Mouse (Mus musculus): ENCODE measurements around the gene Igf2bp3. TPM values are rescaled to one million over a fixed set of nuclear protein-coding genes. Genes with fewer than 3 reads are reported as not detected.

Gene Igf2bp3
- total RNA-seq, 1 experiment from 2014 or later: 0.19 TPM

DNA sequence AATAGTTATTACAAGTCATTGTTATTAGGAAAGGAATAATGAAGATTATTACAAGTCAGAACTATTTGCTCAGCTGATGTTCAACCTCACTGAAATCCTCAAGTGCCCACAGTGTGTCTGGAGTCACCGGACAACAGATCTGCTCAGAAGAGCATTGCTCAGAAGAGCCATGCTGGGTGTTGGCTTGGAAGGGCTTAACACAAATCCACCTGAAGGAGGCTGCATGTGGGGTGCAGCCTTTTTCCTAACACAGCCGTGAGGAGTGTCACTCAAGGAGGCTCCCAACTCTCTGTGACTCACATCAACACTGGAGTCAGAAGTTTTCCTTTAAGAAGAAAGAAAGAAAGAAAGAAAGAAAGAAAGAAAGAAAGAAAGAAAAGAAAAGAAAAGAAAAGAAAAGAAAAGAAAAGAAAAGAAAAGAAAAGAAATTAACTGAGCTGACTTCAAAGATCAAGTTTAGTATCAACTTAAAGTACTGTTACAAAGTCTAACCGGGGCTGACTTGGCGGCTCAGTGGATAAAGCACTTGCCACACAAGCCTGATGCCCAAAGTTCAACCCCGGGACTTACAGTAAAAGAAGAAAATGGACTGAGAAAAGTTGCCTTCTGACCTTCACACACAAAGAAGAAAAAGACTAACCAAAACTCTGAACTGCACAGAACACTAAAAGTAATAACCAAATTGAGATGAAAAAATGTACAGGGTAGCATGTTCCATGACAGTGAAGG is 65.4 kb downstream of the Igf2bp3 start:
- ATAC-seq (replicated peaks; ENCODE audit: insufficient number of reproducible peaks, low FRiP score, low TSS enrichment, poor library complexity, severe bottlenecking): no peak

- no peak for ATAC-seq (replicated peaks; ENCODE audit: insufficient number of reproducible peaks, low FRiP score, low TSS enrichment, poor library complexity, severe bottlenecking)
Observed at GRCm38 (mm10) chr6:49148781-49149180, 66.0 kb downstream of the Igf2bp3 start.

DNA sequence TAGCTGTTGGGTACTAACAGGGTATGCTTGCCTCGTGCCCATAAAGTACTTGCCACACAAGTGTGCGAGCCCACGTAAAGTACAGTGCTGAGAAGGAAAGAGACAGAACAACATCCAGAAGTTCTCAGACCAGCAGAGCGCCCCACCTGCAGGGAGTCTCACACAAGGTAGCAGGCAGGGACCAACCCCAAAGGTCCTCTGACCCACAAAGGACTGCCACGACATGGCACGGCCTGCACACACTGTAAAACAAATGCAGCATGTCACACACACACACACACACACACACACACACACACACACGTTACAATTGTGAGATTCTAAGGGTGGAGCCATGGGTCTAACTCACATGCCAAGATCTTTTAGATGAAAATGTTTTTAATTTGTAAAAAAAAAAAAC is 66.4 kb downstream of the Igf2bp3 start:
- ATAC-seq (replicated peaks; ENCODE audit: insufficient number of reproducible peaks, low FRiP score, low TSS enrichment, poor library complexity, severe bottlenecking): no peak

DNA sequence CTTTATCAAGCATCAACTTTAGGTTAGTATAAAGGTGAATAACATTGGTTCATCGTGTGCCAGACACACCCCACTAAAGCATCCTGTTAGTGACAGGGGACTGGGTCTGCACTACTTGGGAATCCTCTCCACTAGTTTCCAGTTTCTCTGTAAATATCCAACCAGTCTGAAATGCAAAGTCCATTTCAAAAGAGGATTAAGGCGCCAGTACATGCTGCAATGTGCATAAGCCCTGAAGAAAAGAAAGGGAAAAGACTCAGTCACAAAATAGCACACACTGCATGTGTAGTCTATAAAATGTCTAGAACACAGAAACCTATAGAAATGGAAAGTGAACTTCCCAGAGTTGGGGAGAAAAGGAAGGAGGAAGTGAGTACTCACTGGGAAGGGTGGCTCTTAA is 68.3 kb downstream of the Igf2bp3 start:
- no peak for ATAC-seq (replicated peaks; ENCODE audit: insufficient number of reproducible peaks, low FRiP score, low TSS enrichment, poor library complexity, severe bottlenecking)

DNA sequence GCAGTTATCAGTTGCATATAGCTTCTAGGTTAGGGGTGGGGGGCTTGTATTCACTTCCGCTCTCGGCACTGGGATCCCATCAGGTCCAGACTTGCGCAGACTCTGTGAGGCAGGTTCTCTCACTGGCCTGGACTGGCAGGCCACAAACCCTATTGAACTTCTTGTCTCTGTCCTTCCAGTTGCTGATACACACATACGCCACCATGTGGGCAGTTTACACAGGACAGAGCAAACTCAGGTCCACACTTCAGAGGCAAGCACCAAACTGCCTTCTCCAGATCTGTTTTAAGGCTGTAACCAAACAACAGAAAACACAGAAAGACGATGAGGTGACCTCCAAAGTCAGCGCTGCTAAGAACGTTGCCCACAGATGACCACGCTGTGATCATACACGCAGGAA is 72.3 kb downstream of the Igf2bp3 start:
- no peak for ATAC-seq (replicated peaks; ENCODE audit: insufficient number of reproducible peaks, low FRiP score, low TSS enrichment, poor library complexity, severe bottlenecking)

DNA sequence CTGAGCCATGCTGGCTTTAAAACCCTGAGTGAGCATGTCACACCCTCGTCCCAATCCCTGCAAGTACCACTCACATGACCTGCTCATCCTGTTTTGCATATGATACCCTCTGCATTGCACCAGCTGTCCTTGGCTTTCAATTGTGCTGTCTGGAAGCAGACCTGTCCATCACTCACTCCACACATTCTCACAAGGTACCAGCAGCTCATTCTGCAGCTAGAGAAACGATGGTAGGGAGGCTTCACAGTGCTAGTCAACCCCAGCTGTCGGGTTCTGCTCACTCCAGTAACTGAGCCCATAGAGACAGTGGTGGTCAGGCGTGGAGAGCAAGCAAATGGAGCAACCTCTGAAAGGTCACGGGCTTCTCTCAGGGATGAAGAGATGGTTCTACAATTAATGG is 73.6 kb downstream of the Igf2bp3 start:
- no peak for ATAC-seq (replicated peaks; ENCODE audit: insufficient number of reproducible peaks, low FRiP score, low TSS enrichment, poor library complexity, severe bottlenecking)

DNA sequence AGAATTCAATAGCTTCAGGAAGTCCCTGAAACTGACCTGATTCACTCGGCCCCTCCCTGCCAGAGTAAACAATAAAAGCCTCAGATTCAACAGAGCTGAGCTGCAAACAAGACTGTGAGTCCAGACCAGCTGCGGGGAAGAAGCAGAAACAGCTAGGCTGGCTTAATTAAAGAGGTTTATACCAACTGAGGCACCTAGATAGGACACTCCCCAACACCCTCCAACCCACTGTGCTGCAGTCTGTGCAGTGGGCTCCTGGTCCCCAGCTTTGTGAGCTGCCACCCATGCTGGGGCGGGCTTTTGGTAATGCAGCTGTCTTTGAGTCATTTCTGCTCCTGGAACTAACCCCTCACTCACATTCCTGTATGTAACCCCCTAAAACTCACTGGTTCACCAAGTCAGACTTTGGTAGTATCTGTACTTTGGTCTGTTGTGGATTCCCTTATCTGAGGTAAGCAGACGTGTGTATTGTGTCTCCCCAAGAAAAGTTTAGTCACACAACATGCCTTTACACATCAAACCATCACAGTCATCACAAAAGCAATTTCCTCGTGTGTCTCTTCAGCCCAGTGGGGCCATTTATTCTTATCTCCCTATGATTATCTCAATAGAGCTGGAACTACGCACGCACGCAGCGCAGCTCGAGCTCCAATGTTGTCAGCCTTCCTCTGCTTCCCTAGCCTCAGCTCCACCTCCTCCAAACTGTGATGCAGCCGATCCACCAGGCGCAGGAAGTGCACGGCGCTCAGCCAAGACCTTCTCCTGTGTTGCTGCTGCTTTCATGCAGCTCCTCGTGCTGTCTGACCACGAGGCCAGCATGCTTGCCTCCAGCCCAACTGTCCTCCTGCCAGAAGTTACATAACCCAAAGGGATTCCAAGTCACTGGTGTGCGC is 76.4 kb downstream of the Igf2bp3 start:
- ATAC-seq (replicated peaks; ENCODE audit: insufficient number of reproducible peaks, low FRiP score, low TSS enrichment, poor library complexity, severe bottlenecking): no peak

- no peak for ATAC-seq (replicated peaks; ENCODE audit: insufficient number of reproducible peaks, low FRiP score, low TSS enrichment, poor library complexity, severe bottlenecking)
Observed at GRCm38 (mm10) chr6:49136739-49137138, 78.0 kb downstream of the Igf2bp3 start.

- no peak for ATAC-seq (replicated peaks; ENCODE audit: insufficient number of reproducible peaks, low FRiP score, low TSS enrichment, poor library complexity, severe bottlenecking)
Observed at GRCm38 (mm10) chr6:49132352-49133090, 82.2 kb downstream of the Igf2bp3 start.

DNA sequence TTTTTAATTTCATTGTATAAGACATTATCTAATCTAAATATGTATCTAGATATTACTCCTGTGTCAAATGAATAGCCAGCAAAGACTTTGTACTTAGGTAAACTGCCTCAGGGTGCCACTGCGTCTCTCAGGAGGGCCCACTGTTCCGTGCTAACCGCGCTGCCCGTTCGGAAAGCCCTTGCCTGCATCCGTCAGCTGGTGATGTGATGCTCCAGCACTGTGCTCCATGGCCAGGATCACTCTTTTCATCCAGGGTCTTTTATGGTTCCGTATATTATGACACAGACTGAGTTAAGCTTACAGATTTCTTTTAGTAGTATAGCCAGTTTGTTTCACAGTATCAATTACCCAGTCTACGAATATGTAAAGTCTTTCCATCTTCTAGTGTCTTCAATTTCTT is 82.9 kb downstream of the Igf2bp3 start:
- ATAC-seq (replicated peaks; ENCODE audit: insufficient number of reproducible peaks, low FRiP score, low TSS enrichment, poor library complexity, severe bottlenecking): no peak

DNA sequence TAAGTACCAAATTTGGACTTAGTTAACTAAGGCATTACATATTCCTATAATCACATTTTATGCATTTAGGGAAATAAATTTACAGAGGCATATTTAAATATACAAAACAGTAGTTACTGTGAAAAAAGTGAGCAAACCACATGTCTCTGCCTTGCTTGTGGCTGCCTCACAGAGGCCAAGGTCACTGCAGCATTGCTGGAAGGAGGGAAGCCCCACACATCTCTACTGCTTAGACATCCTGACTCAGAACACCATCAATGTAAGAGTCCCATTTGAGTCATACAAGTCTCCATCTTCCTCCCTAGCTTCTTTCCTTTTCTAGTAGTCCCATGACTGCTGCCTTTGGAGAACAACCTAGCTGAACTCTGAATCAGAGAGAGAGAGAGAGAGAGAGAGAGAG is 84.4 kb downstream of the Igf2bp3 start:
- ATAC-seq (replicated peaks; ENCODE audit: insufficient number of reproducible peaks, low FRiP score, low TSS enrichment, poor library complexity, severe bottlenecking): no peak

DNA sequence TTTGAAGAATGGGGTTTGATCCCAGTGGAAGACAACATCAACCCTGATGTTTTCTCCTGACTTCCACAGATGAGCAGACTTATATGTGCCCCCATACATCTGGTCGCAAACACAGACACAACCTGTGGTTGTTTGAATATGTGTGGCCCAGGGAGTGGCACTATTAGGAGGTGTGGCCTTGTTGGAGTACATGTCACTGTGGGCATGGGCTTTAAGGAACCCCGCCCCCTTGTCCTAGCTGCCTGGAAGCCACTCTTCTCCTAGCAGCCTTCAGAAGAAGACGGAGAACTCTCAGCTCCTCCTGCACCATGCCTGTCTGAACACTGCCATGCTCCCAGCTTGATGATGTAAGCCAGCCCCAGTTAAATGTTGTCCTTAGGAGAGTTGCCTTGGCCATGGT is 94.4 kb downstream of the Igf2bp3 start:
- no peak for ATAC-seq (replicated peaks; ENCODE audit: insufficient number of reproducible peaks, low FRiP score, low TSS enrichment, poor library complexity, severe bottlenecking)

DNA sequence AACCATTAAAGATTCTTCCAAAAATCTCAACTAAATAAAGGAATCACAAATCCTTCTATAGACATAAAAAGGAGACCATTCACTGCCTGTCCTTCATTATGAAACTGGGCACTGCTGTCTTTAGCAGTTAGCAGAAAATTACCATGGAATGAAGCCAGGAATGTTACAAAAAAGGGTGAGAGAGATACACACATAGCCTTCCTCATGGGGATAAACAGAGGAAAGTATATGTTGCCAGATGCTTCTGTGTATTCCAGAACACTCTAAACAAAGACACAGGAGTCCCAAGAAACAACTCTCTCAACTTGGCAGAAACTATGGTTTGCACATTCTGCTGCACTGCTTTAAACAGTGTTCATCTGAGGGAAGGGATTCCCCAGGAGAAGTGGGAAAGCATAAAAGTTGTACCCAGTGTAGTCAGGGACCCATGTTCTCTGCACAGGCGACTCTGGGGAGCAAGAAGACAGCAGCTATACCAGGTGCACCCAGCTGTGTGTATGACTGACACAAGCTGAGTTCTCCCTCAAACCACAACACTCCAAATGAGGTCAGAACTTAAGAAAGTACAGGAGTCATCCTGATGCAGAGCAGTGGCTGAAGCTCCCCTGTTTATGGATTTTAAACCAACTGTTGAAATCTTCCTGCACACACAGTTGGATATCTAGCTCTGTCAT is 95.2 kb downstream of the Igf2bp3 start:
- no peak for ATAC-seq (replicated peaks; ENCODE audit: insufficient number of reproducible peaks, low FRiP score, low TSS enrichment, poor library complexity, severe bottlenecking)

GRCm38 (mm10) chr6:49118446-49118845 is 96.3 kb downstream of the Igf2bp3 start:
- ATAC-seq (replicated peaks; ENCODE audit: insufficient number of reproducible peaks, low FRiP score, low TSS enrichment, poor library complexity, severe bottlenecking): no peak

GRCm38 (mm10) chr6:49116241-49116640 is 98.5 kb downstream of the Igf2bp3 start:
- no peak for ATAC-seq (replicated peaks; ENCODE audit: insufficient number of reproducible peaks, low FRiP score, low TSS enrichment, poor library complexity, severe bottlenecking)

DNA sequence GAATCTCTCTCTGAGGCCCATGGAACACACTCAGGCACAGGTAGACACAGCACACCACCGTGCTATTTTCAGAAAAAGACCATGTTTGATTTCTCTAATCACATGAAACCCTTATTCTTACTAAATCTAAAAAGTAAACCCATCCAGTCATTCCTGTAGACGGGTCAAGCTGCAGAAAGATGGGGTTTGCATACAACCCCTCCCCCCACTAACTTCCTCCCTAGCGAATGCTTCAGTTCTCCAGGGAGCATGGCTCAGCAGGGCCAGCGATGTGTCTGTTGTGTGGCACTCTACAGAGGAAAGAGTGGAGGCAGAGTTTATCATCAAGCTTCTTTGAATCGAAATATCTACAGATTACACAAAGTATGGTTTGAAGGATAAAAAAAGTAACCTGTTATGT is 99.2 kb downstream of the Igf2bp3 start:
- no peak for ATAC-seq (replicated peaks; ENCODE audit: insufficient number of reproducible peaks, low FRiP score, low TSS enrichment, poor library complexity, severe bottlenecking)

DNA sequence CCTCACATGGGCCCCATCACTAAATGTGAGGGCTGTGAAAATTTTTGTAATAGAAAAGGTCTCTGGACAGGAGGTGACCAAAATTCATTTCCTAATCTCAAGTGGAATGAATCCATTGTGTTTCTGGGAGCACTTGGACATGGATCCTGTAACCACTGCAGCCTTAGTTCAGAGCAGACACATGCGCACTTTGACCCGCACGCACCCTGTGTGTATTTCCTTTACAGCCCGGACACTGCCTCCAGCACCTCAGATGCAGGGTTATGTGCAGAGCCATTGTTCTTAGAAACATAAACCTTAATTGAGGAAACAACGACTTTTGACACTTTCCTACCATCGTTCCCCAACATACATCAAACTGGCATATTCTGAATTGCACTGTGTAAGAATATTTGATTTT is 100.3 kb downstream of the Igf2bp3 start:
- ATAC-seq (replicated peaks; ENCODE audit: insufficient number of reproducible peaks, low FRiP score, low TSS enrichment, poor library complexity, severe bottlenecking): no peak

DNA sequence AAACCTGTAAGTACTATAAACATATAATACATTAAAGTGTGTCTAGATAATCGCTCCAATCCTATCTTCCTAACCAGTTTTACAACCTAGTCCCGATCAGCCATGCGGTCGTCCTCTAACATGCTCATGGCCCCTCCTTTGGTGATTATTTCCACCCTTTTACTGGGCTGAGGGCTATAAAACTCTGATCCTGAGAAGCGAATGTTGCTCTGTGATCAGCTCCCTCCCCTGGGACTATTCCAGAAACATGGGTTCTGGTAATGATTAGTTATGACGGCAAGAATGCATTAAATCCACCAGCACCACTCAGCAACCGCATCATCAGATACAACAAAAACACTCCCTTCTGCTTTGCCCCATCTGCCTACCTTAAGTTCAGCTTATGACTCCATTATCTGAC is 100.9 kb downstream of the Igf2bp3 start:
- ATAC-seq (replicated peaks; ENCODE audit: insufficient number of reproducible peaks, low FRiP score, low TSS enrichment, poor library complexity, severe bottlenecking): no peak

GRCm38 (mm10) chr6:49109196-49109595 is 105.6 kb downstream of the Igf2bp3 start:
- ATAC-seq (replicated peaks; ENCODE audit: insufficient number of reproducible peaks, low FRiP score, low TSS enrichment, poor library complexity, severe bottlenecking): no peak

Data from monocyte, adult 5-6 weeks (primary cell).